Mouse (Mus musculus) C2C12 (cell line): ENCODE data around the gene Nr1d1. TPM values are rescaled to one million over a fixed set of nuclear protein-coding genes. Genes with fewer than 3 reads are reported as not detected.

Source experiments
- H3K27me3 ChIP-seq: one replicate; pipeline ENCODE4 v1.6.1; 2011; ENCODE audit not compliant: control insufficient read depth, insufficient read depth, insufficient read length
- H3K36me3 ChIP-seq: one replicate; pipeline ENCODE4 v1.6.1; 2011; ENCODE audit not compliant: control insufficient read depth, insufficient read depth
- H3K4me3 ChIP-seq: one replicate; pipeline ENCODE4 v1.5.1; 2011; ENCODE audit warnings: mild to moderate bottlenecking, control low read depth; ENCODE audit not compliant: poor library complexity, insufficient read depth, severe bottlenecking
- H3K79me2 ChIP-seq: one replicate; pipeline ENCODE4 v1.6.1; 2011; ENCODE audit not compliant: control insufficient read depth, insufficient read depth
- H3K79me3 ChIP-seq: one replicate; pipeline ENCODE4 v1.6.1; 2011; ENCODE audit warnings: low read depth, control low read depth
- H3ac ChIP-seq: one replicate; pipeline ENCODE3; 2011; ENCODE audit warnings: low read depth; ENCODE audit not compliant: control insufficient read depth, insufficient read length
- CEBPB ChIP-seq: IDR thresholded peaks from one replicate; pipeline ENCODE4 v1.6.1; 2011; ENCODE audit warnings: low read depth, mild to moderate bottlenecking, control low read depth, moderate library complexity
- CTCF ChIP-seq: IDR thresholded peaks from one replicate; pipeline ENCODE4 v1.5.1; 2011; ENCODE audit not compliant: control insufficient read depth, insufficient read depth, insufficient read length
- FOSL1 ChIP-seq: IDR thresholded peaks from one replicate; pipeline ENCODE4 v1.8.0; 2011; ENCODE audit warnings: mild to moderate bottlenecking, low read length; ENCODE audit not compliant: poor library complexity, insufficient read depth, severe bottlenecking
- MAX ChIP-seq: IDR thresholded peaks from one replicate; pipeline ENCODE4 v1.6.1; 2011; ENCODE audit warnings: mild to moderate bottlenecking, control low read depth
- MYOD1 ChIP-seq: IDR thresholded peaks from one replicate; pipeline ENCODE4 v1.6.1; 2011; ENCODE audit warnings: low read depth; ENCODE audit not compliant: control insufficient read depth, insufficient read length
- MYOG ChIP-seq: IDR thresholded peaks from one replicate; pipeline ENCODE4 v1.6.1; 2011; ENCODE audit not compliant: control insufficient read depth, insufficient read length; ENCODE audit errors: extremely low read depth
- USF1 ChIP-seq: IDR thresholded peaks from one replicate; pipeline ENCODE4 v1.6.1; 2011; ENCODE audit warnings: low read depth, mild to moderate bottlenecking, control low read depth, moderate library complexity
- polyA plus RNA-seq: library from polyadenylated mRNA; unstranded; fragments of >200 nt; fragmentation: generic; extraction: Trizol; gene quantifications from one replicate; pipeline ENCODE4 v1.2.1, GENCODE M21; 2012; ENCODE audit warnings: missing spikeins

Gene Nr1d1
- polyA plus RNA-seq, 1 experiment, result 22.3 TPM

DNA sequence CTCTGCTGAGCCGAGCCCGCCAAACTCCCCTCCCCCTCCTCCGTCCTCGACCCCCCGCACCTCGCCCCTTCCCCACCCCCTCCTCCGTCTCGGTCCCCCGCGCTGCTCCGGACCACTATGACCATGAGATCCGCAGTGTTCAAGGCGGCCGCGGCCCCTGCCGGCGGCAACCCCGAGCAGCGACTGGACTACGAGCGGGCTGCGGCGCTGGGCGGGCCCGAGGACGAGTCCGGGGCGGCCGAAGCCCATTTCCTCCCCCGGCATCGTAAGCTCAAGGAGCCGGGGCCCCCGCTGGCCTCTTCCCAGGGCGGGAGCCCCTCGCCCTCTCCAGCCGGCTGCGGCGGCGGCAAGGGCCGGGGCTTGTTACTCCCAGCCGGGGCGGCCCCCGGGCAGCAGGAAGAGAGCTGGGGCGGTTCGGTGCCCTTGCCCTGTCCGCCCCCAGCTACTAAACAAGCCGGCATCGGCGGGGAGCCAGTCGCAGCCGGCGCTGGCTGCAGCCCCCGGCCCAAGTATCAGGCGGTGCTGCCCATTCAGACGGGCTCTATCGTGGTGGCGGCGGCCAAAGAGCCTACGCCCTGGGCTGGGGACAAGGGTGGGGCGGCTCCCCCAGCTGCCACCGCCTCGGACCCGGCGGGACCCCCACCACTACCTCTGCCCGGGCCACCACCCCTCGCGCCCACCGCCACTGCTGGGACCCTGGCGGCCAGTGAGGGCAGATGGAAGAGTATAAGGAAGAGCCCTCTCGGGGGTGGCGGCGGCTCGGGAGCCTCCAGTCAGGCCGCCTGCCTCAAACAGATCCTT is 20.8 kb upstream of the Nr1d1 start:
- peaks cover 67% of the 10 kb centered on the region for H3K79me2 ChIP-seq
- H3K36me3 ChIP-seq, result peaks cover 26% of the 10 kb centered on the region
- peak overlapping the region; percentile 92 for H3ac ChIP-seq
- no peak for TF ChIP-seq MAX
- no peak for TF ChIP-seq MYOD1
- no peaks in the 10 kb centered on the region for H3K27me3 ChIP-seq
- peaks cover 45% of the 10 kb centered on the region for H3K79me3 ChIP-seq
- H3K4me3 ChIP-seq, result peak overlapping the region; percentile 83

- Histone ChIP-seq H3K4me3 (peak within 1 kb of the TSS; percentile 83), H3K79me3 (peaks cover 38% of the 10 kb centered on the region), H3K79me2 (peaks cover 60% of the 10 kb centered on the region), H3K27me3 (no peaks in the 10 kb centered on the region), H3K36me3 (peaks cover 19% of the 10 kb centered on the region), H3ac (peak within 1 kb of the TSS; percentile 95)
- TF ChIP-seq MYOG, result no peak
- TF ChIP-seq CEBPB, result peak; percentile 55
Measured at GRCm38 (mm10) chr11:98795015-98795713, 20.0 kb upstream of the Nr1d1 start, which contains the start of gene Msl1. TSS of gene Msl1 (plus strand) at chr11:98795516.

- H3ac ChIP-seq, result peak overlapping the region; percentile 95
- peak overlapping the region; percentile 83 for H3K4me3 ChIP-seq
- H3K79me2 ChIP-seq, result peaks cover 53% of the 10 kb centered on the region
- TF ChIP-seq MYOG (no peak), MAX (peak; percentile 9)
- no peaks in the 10 kb centered on the region for H3K27me3 ChIP-seq
- peaks cover 32% of the 10 kb centered on the region for H3K79me3 ChIP-seq
- H3K36me3 ChIP-seq, result peaks cover 13% of the 10 kb centered on the region
Measured at GRCm38 (mm10) chr11:98794469-98795014, 19.4 kb upstream of the Nr1d1 start.

GRCm38 (mm10) chr11:98792081-98792480 is 16.9 kb upstream of the Nr1d1 start:
- H3ac ChIP-seq, result no peak overlapping the region
- no peaks in the 10 kb centered on the region for H3K27me3 ChIP-seq
- no peaks in the 10 kb centered on the region for H3K36me3 ChIP-seq
- peaks cover 9% of the 10 kb centered on the region for H3K79me3 ChIP-seq
- TF ChIP-seq MYOG (no peak), CTCF (no peak), MYOD1 (no peak), MAX (no peak), USF1 (no peak), FOSL1 (no peak), CEBPB (no peak)
- no peak overlapping the region for H3K4me3 ChIP-seq
- peaks cover 29% of the 10 kb centered on the region for H3K79me2 ChIP-seq

DNA sequence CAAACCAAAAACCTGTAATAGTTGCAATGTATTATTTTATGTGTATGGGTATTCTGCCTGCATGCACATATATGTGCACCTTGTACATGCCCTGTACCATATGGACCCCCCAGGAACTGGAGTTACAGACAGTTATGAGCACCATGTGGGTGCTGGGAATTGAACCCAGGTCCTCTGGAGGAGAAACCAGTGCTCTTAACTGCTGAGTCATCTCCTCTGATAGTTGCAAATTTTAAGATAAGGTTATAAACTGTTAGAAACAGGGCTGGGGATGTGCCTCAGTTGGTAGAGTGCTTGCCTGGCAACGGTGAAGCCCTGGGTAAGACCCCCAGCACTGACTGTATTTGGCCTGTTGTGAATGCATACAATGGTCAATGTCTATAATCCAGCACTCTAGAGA is 16.3 kb upstream of the Nr1d1 start:
- Histone ChIP-seq H3K27me3 (no peaks in the 10 kb centered on the region), H3K79me2 (peaks cover 23% of the 10 kb centered on the region), H3K4me3 (no peak overlapping the region), H3K79me3 (peaks cover 3% of the 10 kb centered on the region), H3ac (no peak overlapping the region), H3K36me3 (no peaks in the 10 kb centered on the region)
- TF ChIP-seq MYOG (no peak), MAX (no peak), FOSL1 (no peak), CEBPB (no peak), CTCF (no peak), MYOD1 (no peak), USF1 (no peak)
